Mouse (Mus musculus): Measurements from ENCODE around the gene Lhfpl1.

Lhfpl1 gene
- long read RNA-seq, experiment 1: 0 reads
- long read RNA-seq, experiment 2: 0 reads

GRCm38 (mm10) chrX:145348377-145349203, at the start of gene Lhfpl1:
TSS of gene Lhfpl1 (minus strand) at chrX:145349089.
- intact Hi-C loops (cut with DNase I): no loop called here

- intact Hi-C loops (cut with DNase I): no loop called here
Measured at GRCm38 (mm10) chrX:145371839-145372238, 22.9 kb upstream of the Lhfpl1 start.

- intact Hi-C loops (cut with DNase I): no loop called here
Measured at GRCm38 (mm10) chrX:145362527-145362926, 13.6 kb upstream of the Lhfpl1 start.

- intact Hi-C loops (cut with DNase I): no loop called here
Measured at GRCm38 (mm10) chrX:145342402-145342801, 6.5 kb downstream of the Lhfpl1 start.

- intact Hi-C loops (cut with DNase I): no loop called here
Measured at GRCm38 (mm10) chrX:145336141-145336540, 12.7 kb downstream of the Lhfpl1 start.

GRCm38 (mm10) chrX:145308555-145308954, 40.3 kb downstream of the Lhfpl1 start:
- intact Hi-C loops (cut with DNase I): loop anchor here (10.0 kb wide), 1 partner anchor 904 kb away; no protein-coding TSS in a partner anchor

- intact Hi-C loops (cut with DNase I): loop anchor here (10.0 kb wide), 1 partner anchor 902 kb away; no protein-coding TSS in a partner anchor
Measured at GRCm38 (mm10) chrX:145307174-145307573, 41.7 kb downstream of the Lhfpl1 start.

GRCm38 (mm10) chrX:145300232-145300631, 48.7 kb downstream of the Lhfpl1 start:
- intact Hi-C loops (cut with DNase I): loop anchor here (10.0 kb wide), 1 partner anchor 895 kb away; no protein-coding TSS in a partner anchor

- intact Hi-C loops (cut with DNase I): no loop called here
Measured at GRCm38 (mm10) chrX:145272209-145272608, 76.7 kb downstream of the Lhfpl1 start.

GRCm38 (mm10) chrX:145271768-145272167, 77.1 kb downstream of the Lhfpl1 start:
- intact Hi-C loops (cut with DNase I): no loop called here

GRCm38 (mm10) chrX:145261803-145262202, 87.1 kb downstream of the Lhfpl1 start:
- intact Hi-C loops (cut with DNase I): no loop called here

All from adrenal gland (tissue).